Mouse (Mus musculus) erythroblast, embryonic 14.5 days (primary cell): ENCODE data around the gene 4930523C07Rik.

Experiments
- GATA1 ChIP-seq: IDR thresholded peaks from 2 replicates; pipeline ENCODE4 v1.6.1; 2012; ENCODE audit warnings: low read length, inconsistent platforms, mixed read lengths
- TAL1 ChIP-seq: IDR thresholded peaks from 3 replicates; pipeline ENCODE4 v1.6.1; 2012; ENCODE audit warnings: low read length, inconsistent platforms, mixed read lengths

DNA sequence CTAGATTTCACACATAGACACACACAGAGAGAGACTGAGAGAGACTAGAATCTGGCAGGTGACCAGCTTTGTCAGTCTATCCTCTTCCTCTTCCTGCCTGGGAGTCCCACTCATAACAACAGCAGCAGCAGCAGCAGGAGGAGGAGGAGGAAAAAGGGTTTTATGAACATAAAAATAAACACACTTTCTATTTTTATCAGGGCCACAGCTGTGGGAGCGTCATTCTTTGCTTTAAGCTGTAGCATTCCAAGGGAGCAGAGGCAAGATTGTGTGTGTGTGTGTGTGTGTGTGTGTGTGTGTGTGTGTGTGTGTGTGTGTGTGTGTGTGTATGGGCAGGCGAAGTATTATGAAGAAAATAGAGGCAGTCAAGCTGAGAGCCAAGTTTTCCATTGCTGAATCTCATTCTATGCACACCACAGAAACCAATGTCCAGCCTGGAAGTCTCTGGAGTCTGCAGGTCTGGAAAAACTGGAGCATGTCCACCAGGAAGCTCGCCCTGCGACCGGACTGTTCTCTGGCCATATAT is 7.1 kb upstream of the 4930523C07Rik start:
- TF ChIP-seq GATA1 (no peak), TAL1 (no peak)
